Mouse (Mus musculus) megakaryocyte, adult 5-6 weeks (primary cell): ENCODE measurements around the gene Apom. TPM values are rescaled to one million over a fixed set of nuclear protein-coding genes. Genes with fewer than 3 reads are reported as not detected.

Experiments used
- total RNA-seq, 2 experiments: library from RNA; stranded (forward) in 1 of 2; stranded (reverse) in 1 of 2; fragments of 153-499, 151-499 nt in 1 of 2; fragments of 221-1000, 200-1000 nt in 1 of 2; gene quantifications; 2 replicates each; pipeline versions ENCODE4 v1.2.3 to v1.2.4; 2015 to 2017

Apom gene
- total RNA-seq, 2 experiments from 2014 or later: 0.26 to 0.38 TPM

Other genes starting within 250 kb of the Apom start
Only the 30 nearest of the 41 such genes appear.
- gene Lsm2, start 150.2 kb downstream of the Apom start, total RNA-seq (2015): 85.8 and 141 TPM in 2 replicates
- gene Lsm2, start 150.2 kb downstream of the Apom start, total RNA-seq (2017): 13.2 and 31.2 TPM in 2 replicates
- 42.2 and 61.8 TPM in 2 replicates for gene Vars, start 131.1 kb downstream of the Apom start, total RNA-seq (2015)
- gene Vars, start 131.1 kb downstream of the Apom start, total RNA-seq (2017): 110 and 165 TPM in 2 replicates
- gene Vwa7, start 115.5 kb downstream of the Apom start, total RNA-seq (2015): 0.07 TPM in 1 of 2 replicates, not detected in the other
- 0.11 TPM in 1 of 2 replicates, not detected in the other for gene Vwa7, start 115.5 kb downstream of the Apom start, total RNA-seq (2017)
- gene Sapcd1, start 104.0 kb downstream of the Apom start, total RNA-seq (2015): 1.4 and 1.5 TPM in 2 replicates
- gene Sapcd1, start 104.0 kb downstream of the Apom start, total RNA-seq (2017): 0.22 TPM in 1 of 2 replicates, not detected in the other
- gene Msh5, start 85.3 kb downstream of the Apom start, total RNA-seq (2015): 7.4 and 7.5 TPM in 2 replicates
- 3.6 and 6.3 TPM in 2 replicates for gene Msh5, start 85.3 kb downstream of the Apom start, total RNA-seq (2017)
- 415 and 463 TPM in 2 replicates for gene Clic1, start 82.1 kb downstream of the Apom start, total RNA-seq (2015)
- gene Clic1, start 82.1 kb downstream of the Apom start, total RNA-seq (2017): 386 and 405 TPM in 2 replicates
- 2.2 and 3.1 TPM in 2 replicates for gene Ddah2, start 73.0 kb downstream of the Apom start, total RNA-seq (2015)
- gene Ddah2, start 73.0 kb downstream of the Apom start, total RNA-seq (2017): 1.2 and 2.7 TPM in 2 replicates
- not detected in 2 replicates for gene Ly6g6c, start 66.7 kb downstream of the Apom start, total RNA-seq (2015)
- not detected in 2 replicates for gene Ly6g6c, start 66.7 kb downstream of the Apom start, total RNA-seq (2017)
- not detected in 2 replicates for gene Mpig6b, start 65.9 kb downstream of the Apom start, total RNA-seq (2015)
- gene Mpig6b, start 65.9 kb downstream of the Apom start, total RNA-seq (2017): not detected in 2 replicates
- gene Ly6g6e, start 55.1 kb downstream of the Apom start, total RNA-seq (2015): not detected in 2 replicates
- gene Ly6g6e, start 55.1 kb downstream of the Apom start, total RNA-seq (2017): not detected in 2 replicates
- gene Ly6g6d, start 54.0 kb downstream of the Apom start, total RNA-seq (2015): not detected in 2 replicates
- gene Ly6g6d, start 54.0 kb downstream of the Apom start, total RNA-seq (2017): not detected in 2 replicates
- not detected in 2 replicates for gene Ly6g6f, start 46.4 kb downstream of the Apom start, total RNA-seq (2015)
- gene Ly6g6f, start 46.4 kb downstream of the Apom start, total RNA-seq (2017): not detected in 2 replicates
- gene Abhd16a, start 42.8 kb downstream of the Apom start, total RNA-seq (2015): 17.6 and 21.3 TPM in 2 replicates
- gene Abhd16a, start 42.8 kb downstream of the Apom start, total RNA-seq (2017): 18.0 and 20.4 TPM in 2 replicates
- not detected in 2 replicates for gene Ly6g5c, start 23.8 kb downstream of the Apom start, total RNA-seq (2015)
- gene Ly6g5c, start 23.8 kb downstream of the Apom start, total RNA-seq (2017): not detected in 2 replicates
- 6.1 and 8.2 TPM in 2 replicates for gene Ly6g5b, start 16.6 kb downstream of the Apom start, total RNA-seq (2015)
- 1.4 and 1.8 TPM in 2 replicates for gene Ly6g5b, start 16.6 kb downstream of the Apom start, total RNA-seq (2017)
- gene Gpank1, start 10.6 kb downstream of the Apom start, total RNA-seq (2015): 22.6 and 24.6 TPM in 2 replicates
- gene Gpank1, start 10.6 kb downstream of the Apom start, total RNA-seq (2017): 48.5 and 50.0 TPM in 2 replicates
- gene Csnk2b, start 10.0 kb downstream of the Apom start, total RNA-seq (2015): 404 and 428 TPM in 2 replicates
- gene Csnk2b, start 10.0 kb downstream of the Apom start, total RNA-seq (2017): 323 and 362 TPM in 2 replicates
- gene D17H6S53E, start 5.7 kb downstream of the Apom start, total RNA-seq (2015): 4.5 and 4.7 TPM in 2 replicates
- gene D17H6S53E, start 5.7 kb downstream of the Apom start, total RNA-seq (2017): 13.0 and 26.1 TPM in 2 replicates
- 87.9 and 91.7 TPM in 2 replicates for gene Bag6, start 3.1 kb upstream of the Apom start, total RNA-seq (2015)
- 72.4 and 90.5 TPM in 2 replicates for gene Bag6, start 3.1 kb upstream of the Apom start, total RNA-seq (2017)
- 144 and 172 TPM in 2 replicates for gene Prrc2a, start 32.8 kb upstream of the Apom start, total RNA-seq (2015)
- gene Prrc2a, start 32.8 kb upstream of the Apom start, total RNA-seq (2017): 35.8 and 60.6 TPM in 2 replicates
- 78.7 and 81.4 TPM in 2 replicates for gene Aif1, start 44.0 kb upstream of the Apom start, total RNA-seq (2015)
- gene Aif1, start 44.0 kb upstream of the Apom start, total RNA-seq (2017): 103 and 120 TPM in 2 replicates
- gene Lst1, start 56.4 kb upstream of the Apom start, total RNA-seq (2015): 425 and 434 TPM in 2 replicates
- 495 and 596 TPM in 2 replicates for gene Lst1, start 56.4 kb upstream of the Apom start, total RNA-seq (2017)
- 11.7 and 13.3 TPM in 2 replicates for gene Ltb, start 62.4 kb upstream of the Apom start, total RNA-seq (2015)
- gene Ltb, start 62.4 kb upstream of the Apom start, total RNA-seq (2017): 7.3 and 11.2 TPM in 2 replicates
- gene Tnf, start 70.0 kb upstream of the Apom start, total RNA-seq (2015): 33.1 and 34.6 TPM in 2 replicates
- gene Tnf, start 70.0 kb upstream of the Apom start, total RNA-seq (2017): 28.2 and 30.0 TPM in 2 replicates
- gene Lta, start 73.3 kb upstream of the Apom start, total RNA-seq (2015): 0.11 TPM in 1 of 2 replicates, not detected in the other
- 0.24 TPM in 1 of 2 replicates, not detected in the other for gene Lta, start 73.3 kb upstream of the Apom start, total RNA-seq (2017)
- 0.76 and 2.5 TPM in 2 replicates for gene Gm16181, start 88.8 kb upstream of the Apom start, total RNA-seq (2015)
- 0.88 and 4.0 TPM in 2 replicates for gene Gm16181, start 88.8 kb upstream of the Apom start, total RNA-seq (2017)
- 6.2 and 6.9 TPM in 2 replicates for gene Atp6v1g2, start 101.6 kb upstream of the Apom start, total RNA-seq (2015)
- gene Atp6v1g2, start 101.6 kb upstream of the Apom start, total RNA-seq (2017): 3.0 and 3.6 TPM in 2 replicates
- gene Nfkbil1, start 103.7 kb upstream of the Apom start, total RNA-seq (2015): 2.2 and 4.5 TPM in 2 replicates
- gene Nfkbil1, start 103.7 kb upstream of the Apom start, total RNA-seq (2017): 10.2 and 13.3 TPM in 2 replicates
- 166 TPM in 2 replicates for gene Ddx39b, start 109.7 kb upstream of the Apom start, total RNA-seq (2015)
- 115 and 125 TPM in 2 replicates for gene Ddx39b, start 109.7 kb upstream of the Apom start, total RNA-seq (2017)
- gene H2-D1, start 130.7 kb upstream of the Apom start, total RNA-seq (2015): 572 and 605 TPM in 2 replicates
- gene H2-D1, start 130.7 kb upstream of the Apom start, total RNA-seq (2017): 1,046 and 1,120 TPM in 2 replicates